Mouse (Mus musculus) urinary bladder, postnatal 25 days (tissue): ENCODE measurements at regions not wholly inside any gene's neighbourhood (a gene's known extent, or its start where the extent isn't known, plus 50 kb on each side); places are given as distances from the start of the nearest gene placed in this dataset.

ENCODE experiments used
- DNase-seq: peaks from one replicate; pipeline ENCODE4 v3.0.0; 2022; ENCODE audit warnings: low spot score

- DNase-seq: no peak
These were observed 216.3 kb downstream of the Ikzf2 start for GRCm38 (mm10) chr1:69470614-69471250.

- no peak for DNase-seq
These were observed 217.7 kb downstream of the Ikzf2 start for GRCm38 (mm10) chr1:69469158-69469901.

GRCm38 (mm10) chr1:69466534-69467275, 220.3 kb downstream of the Ikzf2 start:
- no peak for DNase-seq

GRCm38 (mm10) chr1:69461191-69461590, 225.9 kb downstream of the Ikzf2 start:
- no peak for DNase-seq

GRCm38 (mm10) chr1:69459899-69460298, 227.1 kb downstream of the Ikzf2 start:
- no peak for DNase-seq

GRCm38 (mm10) chr1:69457471-69457870, 229.6 kb downstream of the Ikzf2 start:
- no peak for DNase-seq

GRCm38 (mm10) chr1:69453991-69454390, 233.1 kb downstream of the Ikzf2 start:
- no peak for DNase-seq

- DNase-seq: no peak
These were observed 234.1 kb downstream of the Ikzf2 start for GRCm38 (mm10) chr1:69452910-69453309.

GRCm38 (mm10) chr1:69450455-69450854, 236.6 kb downstream of the Ikzf2 start:
- no peak for DNase-seq

GRCm38 (mm10) chr1:69447276-69447675, 239.8 kb downstream of the Ikzf2 start:
- no peak for DNase-seq

GRCm38 (mm10) chr1:69444722-69445121, 242.3 kb downstream of the Ikzf2 start:
- no peak for DNase-seq

- DNase-seq: no peak
These were observed 243.6 kb downstream of the Ikzf2 start for GRCm38 (mm10) chr1:69443466-69443865.

GRCm38 (mm10) chr1:69440564-69441334, 246.3 kb downstream of the Ikzf2 start:
- peak; percentile 19 for DNase-seq

GRCm38 (mm10) chr1:69437042-69437441, 250.0 kb downstream of the Ikzf2 start:
- no peak for DNase-seq

- DNase-seq: peak; percentile 19
These were observed 253.2 kb downstream of the Ikzf2 start for GRCm38 (mm10) chr1:69433655-69434357.

GRCm38 (mm10) chr1:69430683-69431407, 256.2 kb downstream of the Ikzf2 start:
- DNase-seq: no peak

- no peak for DNase-seq
These were observed 257.4 kb downstream of the Ikzf2 start for GRCm38 (mm10) chr1:69429632-69430031.

- no peak for DNase-seq
These were observed 289.4 kb downstream of the Ikzf2 start for GRCm38 (mm10) chr1:69397676-69398075.

GRCm38 (mm10) chr1:69382374-69382773, 274.5 kb upstream of the Erbb4 start:
- DNase-seq: no peak

- DNase-seq: no peak
These were observed 271.9 kb upstream of the Erbb4 start for GRCm38 (mm10) chr1:69379741-69380140.
